Mouse (Mus musculus) lung, postnatal 0 days (tissue): ENCODE data around the gene Vegfb.

ENCODE experiments used
- CTCF ChIP-seq: IDR thresholded peaks from 2 replicates; pipeline ENCODE4 v1.5.1; 2016; ENCODE audit warnings: antibody characterized with exemption, mild to moderate bottlenecking
- EP300 ChIP-seq: IDR thresholded peaks from 2 replicates; pipeline ENCODE4 v1.6.1; 2016; ENCODE audit warnings: antibody characterized with exemption, mild to moderate bottlenecking, control low read depth

GRCm38 (mm10) chr19:6955424-6955823 lies 32.0 kb downstream of the Vegfb start:
- TF ChIP-seq CTCF = no peak
- no peak for TF ChIP-seq EP300
